Mouse (Mus musculus): ENCODE results near the gene Bmpr2. TPM values are rescaled to one million over a fixed set of nuclear protein-coding genes. Genes with fewer than 3 reads are reported as not detected.

Bmpr2 gene
- total RNA-seq, 2 experiments from 2014 or later = 36.4 to 41.5 TPM

DNA sequence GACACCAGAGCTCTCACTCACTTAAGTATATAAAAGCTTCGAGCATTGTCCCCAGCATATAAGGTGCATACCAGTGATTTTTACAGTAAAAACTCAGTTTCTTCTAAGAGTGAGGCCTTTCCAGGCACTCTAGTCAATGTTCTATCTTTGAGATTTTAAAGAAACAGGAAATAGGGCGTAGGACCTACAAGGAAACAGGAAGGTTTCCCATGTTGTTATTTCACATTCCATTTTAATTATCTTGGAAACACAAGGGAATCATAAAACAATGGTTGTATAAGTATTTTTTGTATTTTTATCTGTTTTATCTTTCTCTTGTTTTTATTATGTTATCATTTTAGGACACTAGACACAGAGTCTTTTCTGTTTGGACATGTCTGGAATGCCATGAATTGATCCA is 34.7 kb downstream of the Bmpr2 start:
- no peak for DNase-seq

DNA sequence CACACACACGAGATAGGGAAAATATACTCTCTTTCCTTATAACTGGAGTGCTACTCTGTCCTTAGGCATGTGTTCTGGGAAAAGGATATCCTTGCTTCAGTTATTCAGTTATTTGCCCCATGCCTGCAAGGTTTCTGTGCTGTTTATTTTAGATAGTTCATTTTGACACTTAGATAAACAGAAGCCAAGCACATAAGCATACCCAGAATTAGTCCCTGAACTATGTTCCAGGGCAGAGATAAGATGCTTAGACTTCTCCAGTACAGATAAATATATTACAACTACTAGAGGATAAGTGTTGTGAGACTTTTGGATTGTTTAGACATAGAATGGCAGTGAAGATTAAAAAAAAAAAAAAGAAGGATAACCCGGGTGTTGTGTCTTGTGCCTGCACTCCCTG is 41.2 kb downstream of the Bmpr2 start:
- no peak for DNase-seq

DNA sequence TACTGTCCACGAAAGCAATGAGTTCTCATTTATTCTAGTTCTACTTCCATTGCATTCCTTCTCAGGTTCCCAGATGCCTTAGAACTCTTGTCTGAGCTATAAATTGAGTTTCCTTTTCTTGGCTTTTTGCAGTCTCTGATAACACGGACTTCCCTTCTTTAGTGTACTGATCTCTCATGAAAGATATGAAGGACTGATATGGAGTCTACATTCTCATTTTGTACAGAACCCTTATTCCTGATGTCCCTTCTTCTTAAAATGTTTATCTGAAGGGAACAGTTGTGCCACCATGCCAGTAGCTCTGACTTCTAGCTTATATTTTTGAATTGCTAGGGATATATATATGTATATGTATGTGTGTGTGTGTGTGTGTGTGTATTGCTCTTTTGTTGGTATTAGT is 46.7 kb downstream of the Bmpr2 start:
- DNase-seq = no peak

DNA sequence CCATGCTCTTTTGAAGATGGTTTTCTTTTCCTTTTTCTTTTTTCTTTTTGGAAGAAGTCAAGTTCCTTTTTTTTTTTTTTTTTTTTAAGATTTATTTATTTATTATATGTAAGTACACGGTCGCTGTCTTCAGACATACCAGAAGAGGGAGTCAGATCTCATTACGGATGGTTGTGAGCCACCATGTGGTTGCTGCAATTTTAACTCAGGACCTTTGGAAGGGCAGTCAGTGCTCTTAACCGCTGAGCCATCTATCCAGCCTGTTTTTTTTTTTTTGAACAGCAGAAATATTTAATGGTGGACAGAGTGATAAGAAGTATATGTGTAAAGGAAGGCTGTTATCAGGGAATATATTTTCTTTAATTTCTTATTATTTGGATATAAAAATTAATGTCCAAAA is 49.6 kb downstream of the Bmpr2 start:
- no peak for DNase-seq

DNA sequence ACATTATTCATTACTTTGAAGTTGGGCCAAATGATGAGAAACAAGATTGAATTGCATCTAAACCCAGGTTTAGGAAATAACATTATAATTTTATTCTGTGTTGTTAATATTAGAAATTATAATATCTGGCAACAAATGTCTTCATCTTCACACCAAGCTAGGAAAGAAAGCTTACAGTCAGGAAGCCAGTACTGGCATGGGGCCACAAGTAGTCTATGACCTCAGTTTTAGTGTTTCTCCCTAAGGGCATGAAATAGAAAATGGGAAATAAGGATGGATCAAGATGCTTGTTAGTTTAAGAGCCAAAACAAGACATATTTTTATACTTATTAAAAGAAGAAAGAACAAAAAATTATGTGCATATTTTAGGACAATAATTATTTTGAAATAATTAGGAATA is 62.2 kb downstream of the Bmpr2 start:
- peak; percentile 49 for DNase-seq

DNA sequence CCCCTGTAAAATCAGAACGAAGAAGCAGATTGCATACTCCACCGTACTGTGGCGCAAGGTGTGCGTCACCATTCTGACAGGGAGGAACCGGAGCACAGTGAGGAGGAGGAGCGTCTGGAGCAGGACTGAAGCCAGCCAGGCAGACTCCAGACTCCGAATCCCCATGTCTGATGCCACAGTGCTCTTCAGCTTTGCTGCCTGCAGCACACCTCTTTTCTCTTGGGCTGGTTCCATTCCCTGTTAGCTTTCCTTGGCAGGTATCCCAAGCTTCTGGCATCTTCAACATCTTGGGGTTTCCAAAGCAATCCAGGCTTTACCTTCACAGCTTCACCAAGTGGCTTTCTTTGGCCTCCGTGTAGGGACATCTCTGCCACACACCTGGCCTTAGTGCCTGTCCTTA is 63.4 kb downstream of the Bmpr2 start:
- no peak for DNase-seq

DNA sequence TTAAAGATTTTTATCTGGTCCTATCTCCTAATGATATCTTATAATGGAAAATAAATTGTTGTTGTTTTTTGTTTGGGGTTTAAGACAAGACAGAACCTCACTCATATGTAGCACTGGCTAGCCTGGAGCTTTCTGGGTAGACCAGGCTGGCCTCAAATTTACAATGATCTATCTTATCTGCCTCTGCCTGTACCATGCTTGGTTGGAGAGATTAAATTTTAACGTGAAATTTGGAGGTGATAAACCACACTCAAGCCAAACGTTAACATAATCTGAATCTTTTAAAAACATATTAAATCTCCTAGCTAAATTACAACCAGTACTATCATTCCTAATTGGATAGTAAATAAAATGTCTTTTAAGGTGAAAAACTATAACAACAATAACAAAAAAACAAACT is 66.2 kb downstream of the Bmpr2 start:
- no peak for DNase-seq

DNA sequence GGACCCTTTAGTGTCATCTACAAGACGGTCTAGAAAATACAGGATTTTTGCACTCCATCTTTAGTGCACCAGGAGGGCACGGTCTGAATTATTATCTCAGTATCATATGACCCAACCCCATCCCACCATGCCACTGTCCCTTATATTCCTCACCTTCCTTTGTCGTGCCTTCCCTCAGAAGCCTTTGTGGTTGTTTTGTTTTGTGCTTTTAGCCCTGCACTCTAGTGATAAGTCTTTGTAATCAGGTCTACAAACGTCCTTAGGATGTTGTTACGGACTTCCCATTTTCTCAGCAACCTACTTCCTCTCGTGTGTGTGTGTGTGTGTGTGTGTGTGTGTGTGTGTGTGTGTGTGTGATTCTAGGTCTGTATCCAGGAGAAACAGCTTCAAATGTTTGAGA is 67.0 kb downstream of the Bmpr2 start:
- no peak for DNase-seq

DNA sequence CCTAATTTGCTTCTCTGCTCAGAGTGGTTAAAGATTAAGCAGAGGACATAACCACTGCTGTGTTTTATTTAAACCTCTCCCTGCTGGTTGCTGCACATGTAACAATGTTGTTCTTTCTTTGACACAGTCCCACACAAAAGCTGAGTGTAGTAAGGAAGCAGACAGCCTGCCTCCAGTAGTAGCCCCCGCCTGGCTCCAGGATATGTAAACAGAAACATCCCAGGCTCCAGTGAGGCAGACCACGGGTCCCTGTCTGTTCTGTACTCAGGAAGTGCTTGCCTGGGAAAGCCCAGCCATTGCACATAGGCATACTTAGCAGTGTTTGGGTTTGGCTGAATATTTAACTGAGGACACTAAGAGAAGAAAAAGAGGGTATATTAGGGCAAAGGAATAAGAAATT is 70.5 kb downstream of the Bmpr2 start:
- DNase-seq = no peak

DNA sequence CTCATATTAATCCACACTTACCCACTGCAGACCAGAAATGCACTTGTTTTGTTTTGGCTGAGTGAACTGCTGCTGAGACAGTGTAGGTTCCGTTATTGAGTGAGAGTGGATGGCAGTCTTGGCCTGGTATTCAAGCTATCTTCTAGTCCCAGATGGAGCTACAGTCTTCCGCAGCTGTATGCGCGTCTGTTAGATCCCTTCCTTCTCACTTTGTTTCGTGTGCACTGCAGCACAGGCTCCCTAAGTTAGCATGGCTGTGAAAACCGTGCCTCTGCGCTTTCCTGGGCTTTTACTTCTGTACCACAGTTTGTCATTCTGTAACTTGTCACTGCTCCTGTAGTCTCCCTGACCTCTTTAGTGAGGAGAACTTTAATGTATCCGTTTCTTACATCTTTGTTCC is 85.1 kb downstream of the Bmpr2 start:
- no peak for DNase-seq

DNA sequence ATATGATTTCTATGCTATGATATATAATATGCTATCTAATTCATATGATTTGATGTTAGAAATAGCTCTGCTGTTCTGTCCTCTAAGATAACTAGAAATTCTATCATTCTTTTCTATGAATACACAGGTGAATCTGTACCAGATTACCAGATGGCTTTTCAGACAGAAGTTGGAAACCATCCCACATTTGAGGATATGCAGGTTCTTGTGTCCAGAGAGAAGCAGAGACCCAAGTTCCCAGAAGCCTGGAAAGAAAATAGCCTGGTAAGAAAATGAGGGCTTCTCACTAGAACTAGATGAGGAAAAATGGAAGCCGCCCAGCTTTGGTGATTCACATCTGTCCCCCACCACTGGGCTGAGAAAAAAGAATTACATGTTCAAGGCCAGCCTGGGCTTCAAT is 95.8 kb downstream of the Bmpr2 start:
- no peak for DNase-seq

DNA sequence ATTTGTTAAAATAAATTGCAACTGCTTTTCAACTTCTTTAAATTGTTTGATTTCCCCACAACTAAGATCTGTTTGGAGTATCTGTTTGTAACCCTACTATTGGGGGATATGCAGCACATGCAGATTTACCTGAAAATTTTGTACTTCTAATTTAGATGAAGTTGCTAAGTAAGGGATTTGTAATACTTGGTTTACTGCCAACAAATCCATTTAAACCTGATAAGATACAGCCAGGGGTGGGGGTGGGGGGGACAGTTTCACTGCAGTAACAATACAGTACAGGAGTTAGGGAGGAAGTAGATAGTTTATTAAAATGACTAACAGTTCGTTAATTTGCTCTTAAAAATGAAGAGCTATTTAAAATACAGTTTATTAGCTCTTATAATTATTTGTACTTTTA is 98.9 kb downstream of the Bmpr2 start:
- no peak for DNase-seq

DNA sequence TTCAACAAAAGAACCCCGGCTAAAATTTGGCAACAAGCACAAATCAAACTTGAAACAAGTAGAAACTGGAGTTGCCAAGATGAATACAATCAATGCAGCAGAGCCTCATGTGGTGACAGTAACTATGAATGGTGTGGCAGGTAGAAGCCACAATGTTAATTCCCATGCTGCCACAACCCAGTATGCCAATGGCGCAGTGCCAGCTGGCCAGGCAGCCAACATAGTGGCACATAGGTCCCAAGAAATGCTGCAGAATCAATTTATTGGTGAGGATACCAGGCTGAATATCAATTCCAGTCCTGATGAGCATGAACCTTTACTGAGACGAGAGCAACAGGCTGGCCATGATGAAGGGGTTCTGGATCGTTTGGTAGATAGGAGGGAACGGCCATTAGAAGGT is 104.8 kb downstream of the Bmpr2 start:
- DNase-seq = no peak

DNA sequence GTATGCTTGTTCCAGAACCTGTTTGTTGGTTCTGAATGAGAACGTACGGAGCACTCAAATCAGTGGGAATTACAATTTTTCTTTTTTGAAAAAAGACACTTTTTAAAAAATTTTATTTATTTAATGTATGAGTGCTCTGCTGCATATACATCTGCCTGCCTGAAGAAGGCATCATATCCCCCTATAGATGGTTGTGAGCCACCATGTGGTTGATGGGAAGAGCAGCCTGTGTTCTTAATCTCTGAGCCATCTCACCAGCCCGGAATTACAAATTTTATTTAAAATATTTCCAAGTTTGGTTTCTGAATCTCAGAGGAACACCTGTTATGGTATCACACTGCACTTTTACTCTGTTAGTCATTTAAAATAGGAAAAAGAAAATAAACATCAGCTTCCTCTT is 110.8 kb downstream of the Bmpr2 start:
- DNase-seq = no peak

DNA sequence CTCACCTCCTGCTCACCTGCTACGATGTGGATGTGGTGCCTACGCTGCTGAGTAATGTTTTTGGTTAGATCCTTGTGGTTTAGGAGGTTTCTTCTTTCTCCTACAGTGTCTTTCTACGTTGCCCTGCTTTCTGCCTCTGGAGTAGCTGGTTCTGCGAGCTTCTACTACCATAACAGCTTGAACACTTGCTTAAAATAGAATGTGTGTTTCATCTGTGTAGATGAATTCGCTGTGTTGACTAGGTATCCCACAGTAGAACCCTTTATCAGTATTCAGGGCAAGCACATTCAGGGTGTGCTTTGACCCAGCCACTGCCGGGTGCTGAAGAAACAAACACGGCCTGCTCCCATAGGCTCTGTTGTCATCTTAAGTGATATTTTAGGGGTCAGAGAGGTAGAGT is 114.9 kb downstream of the Bmpr2 start:
- DNase-seq = no peak

DNA sequence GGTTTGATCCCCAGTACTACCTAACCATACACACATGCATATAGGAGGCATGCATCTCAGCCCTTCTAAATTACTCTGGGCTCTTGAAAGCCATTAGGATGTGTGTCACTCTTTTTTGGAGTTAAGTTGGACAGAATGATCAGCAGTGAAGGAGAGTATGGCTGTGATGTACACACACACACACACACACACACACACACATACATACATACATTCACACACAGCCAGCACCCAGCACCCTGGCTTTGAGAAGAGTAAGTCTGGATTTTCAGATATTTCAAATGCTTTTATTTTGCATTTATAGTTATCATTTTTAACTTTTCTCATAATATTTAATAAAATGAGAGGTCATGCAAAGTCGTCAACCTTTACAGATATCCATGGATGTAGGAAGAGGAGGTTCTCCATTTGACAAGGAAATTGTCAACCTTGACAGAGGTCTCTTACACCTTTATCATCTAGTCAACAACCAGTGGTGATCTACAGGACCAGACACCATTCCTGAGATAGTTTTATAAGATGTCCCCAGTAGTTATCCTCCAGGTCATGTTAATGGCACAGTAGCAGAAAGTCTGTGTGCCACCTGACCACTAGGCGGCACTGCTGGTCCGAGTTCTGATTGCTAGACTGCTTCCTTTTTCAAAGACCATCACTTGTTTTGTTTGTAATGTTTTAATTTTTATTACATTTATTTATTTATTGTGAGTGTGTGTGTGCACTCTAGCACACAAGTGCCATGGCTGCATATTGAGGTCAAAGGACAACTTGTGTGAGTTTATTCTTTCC is 120.3 kb downstream of the Bmpr2 start:
- DNase-seq = peak; percentile 83

DNA sequence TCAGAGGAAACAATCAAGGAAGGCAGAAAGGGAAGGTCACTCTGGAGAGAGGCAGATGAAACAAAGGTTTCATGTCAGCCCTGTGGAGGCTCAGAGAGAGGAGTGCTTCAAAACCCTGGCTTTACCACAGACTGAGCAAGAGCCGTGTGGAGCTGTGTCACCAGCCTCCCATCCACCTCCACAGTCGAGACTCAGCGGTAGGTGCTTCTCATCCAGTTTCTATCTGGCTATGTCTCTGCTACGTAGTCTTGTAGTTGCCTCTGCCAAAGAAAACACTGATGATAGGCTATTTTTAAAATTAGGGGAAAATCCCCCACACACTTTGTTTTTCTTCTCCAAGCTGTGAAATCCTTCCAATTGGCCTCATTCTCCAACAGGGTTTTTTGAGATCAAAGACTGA is 123.7 kb downstream of the Bmpr2 start:
- no peak for DNase-seq

DNA sequence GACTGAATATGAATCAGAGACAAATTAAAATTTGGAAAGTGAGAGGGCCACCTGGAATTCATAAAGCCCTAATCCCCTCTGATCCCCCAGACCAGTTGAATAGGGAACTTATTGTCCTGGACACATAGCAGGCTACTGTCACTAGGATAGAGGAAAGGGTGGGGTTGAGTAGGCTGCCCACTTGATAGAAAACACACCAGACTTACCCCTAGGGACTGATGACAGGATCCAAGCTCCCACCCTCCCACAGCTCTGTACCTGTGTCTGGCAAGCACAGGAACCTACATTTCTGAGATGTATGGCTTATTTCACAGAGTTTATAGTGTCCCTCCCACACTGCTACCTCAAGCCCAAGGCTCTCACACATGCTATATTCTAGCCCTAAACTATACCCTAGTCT is 124.8 kb downstream of the Bmpr2 start:
- no peak for DNase-seq

DNA sequence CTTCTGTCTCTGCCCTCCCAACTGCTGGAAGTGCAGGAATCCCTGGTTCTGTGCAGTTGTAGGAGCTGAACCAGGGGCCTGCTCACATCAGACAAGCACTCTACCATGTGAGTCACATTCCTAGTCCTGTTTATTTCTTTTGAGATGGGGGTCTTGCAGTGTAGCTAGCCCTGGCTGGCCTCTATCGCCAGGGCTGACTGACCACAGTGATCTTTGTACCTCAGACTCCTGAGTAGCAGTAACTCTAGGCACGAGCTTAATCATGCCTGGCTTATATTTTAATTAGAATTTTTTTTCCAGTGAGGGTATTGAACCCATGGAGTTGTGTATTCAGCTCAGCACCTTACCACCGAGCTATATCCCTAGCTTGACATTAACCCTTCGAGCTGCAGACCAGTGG is 128.0 kb downstream of the Bmpr2 start:
- DNase-seq = no peak

DNA sequence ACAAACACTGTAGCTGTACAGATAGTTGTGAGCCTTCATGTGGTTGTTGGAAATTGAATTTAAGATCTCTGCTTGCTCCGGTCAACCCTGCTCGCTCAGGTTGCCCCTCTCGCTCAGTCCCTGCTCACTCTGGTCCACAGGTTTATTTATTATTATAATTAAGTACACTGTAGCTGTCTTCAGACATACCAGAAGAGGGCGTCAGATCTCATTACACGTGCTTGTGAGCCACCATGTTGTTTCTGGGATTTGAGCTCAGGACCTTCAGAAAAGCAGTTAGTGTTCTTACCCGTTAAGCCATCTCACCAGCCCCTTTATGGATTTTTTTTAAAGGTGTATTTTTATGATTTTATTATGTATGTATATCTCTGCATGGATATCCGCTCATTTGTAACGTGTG is 129.6 kb downstream of the Bmpr2 start:
- DNase-seq = no peak

DNA sequence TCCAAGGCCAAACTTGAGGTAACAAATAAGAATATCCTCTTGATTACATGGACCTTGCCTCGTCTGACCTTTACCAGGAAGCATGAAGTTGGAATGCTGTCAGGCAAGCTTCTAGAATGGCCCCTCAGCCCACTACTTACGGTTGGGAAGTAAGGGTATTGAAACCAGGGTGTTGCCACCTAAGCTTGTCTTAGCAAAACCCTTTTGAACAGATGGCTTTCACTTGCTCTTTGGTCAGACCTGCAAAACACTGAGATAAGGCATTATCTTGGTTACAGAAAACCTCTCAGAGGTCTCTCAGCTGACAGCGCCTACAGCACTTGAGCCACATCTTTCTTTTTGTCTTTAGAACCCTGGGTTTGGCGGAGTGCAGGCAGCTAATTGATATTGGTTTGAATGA is 130.8 kb downstream of the Bmpr2 start:
- no peak for DNase-seq

DNA sequence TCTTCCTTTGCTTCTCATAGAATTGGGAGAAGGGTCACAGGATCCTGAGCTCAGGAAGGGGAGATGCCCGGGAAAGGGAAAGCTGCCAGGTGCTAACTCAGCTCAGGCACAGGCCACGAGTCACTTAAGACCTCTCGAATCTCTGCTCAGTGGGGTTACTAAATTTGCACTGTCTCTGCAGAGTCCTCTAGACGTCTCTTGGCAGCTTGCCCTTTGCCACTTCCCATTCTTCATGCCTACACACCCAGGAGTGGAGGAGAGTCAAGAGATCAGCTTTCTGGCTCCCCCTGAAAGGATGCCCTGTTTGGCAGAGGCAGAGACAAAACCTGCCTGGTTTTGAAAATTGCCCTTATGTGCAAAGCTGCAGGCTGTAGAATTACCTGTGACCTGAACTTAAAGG is 132.3 kb downstream of the Bmpr2 start:
- DNase-seq = peak; percentile 35

DNA sequence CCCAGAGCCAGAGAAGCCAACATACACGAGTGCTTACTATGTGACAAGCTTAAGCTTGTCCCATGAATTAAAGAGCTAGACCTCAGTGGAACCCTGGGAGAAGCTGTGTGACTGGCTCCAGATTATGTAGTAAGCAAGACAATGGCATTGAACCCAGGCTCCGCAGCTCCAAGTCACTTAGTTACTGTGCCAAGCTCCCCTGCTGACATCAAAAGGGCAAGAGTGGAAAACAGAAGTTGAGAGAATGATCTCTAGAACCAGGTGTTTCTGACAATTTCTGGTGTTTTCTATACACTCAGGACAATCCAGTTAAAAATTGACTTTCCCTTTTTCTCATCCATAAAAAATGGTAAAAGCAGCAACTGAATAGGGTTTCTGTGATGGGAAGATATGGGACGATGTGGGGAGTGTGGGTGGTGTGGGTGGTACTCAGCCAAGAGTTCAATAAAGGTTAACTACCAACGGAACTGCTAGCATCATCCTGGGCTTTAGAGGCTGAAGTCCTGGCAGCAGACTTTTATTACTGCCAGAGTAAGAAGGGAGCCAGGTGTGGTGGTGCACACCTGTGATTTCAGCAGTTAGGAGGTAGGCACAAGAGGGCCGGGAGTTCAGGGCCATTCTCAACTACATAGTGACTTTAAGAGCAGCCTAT is 134.1 kb downstream of the Bmpr2 start:
- no peak for DNase-seq

DNA sequence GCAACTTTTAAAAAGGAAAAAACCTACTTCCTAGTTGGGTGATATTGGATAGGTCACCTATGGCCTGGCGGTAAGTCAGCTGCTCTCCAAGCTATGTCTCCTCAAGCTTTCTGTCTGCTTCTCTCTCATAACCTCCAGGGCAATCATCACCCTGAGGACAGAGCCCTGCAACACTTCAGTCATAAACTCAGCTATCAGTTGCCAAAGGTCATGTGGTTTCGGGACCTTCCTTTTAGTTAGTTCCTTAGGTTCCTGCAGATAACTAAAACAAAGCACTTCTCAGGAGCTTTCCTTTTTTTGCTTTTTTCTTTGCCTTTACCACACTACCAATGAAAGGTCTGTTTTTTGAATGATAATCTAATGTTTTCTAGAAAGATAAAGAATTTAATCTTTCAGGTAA is 136.5 kb downstream of the Bmpr2 start:
- DNase-seq = no peak

Measured in gastrocnemius, postnatal 10 days (tissue).